In genomic region chr13:23525901-23526300, GRCm38 (mm10) we compare ENCODE assay signal across 8 mouse cellular contexts. TPM values are rescaled to one million over a fixed set of nuclear protein-coding genes. Genes with fewer than 3 reads are reported as not detected.
DNase-seq lines count a peak whose midpoint lies in the region; ATAC-seq and TF ChIP-seq lines count a peak whose summit lies in the region.

No protein-coding gene starts in this region.

- no peak overlapping the region; the same call in 1 of the 2 replicates for H3K27ac ChIP-seq in testis, adult 2 months (ENCODE audit: control insufficient read depth, insufficient read depth, low read depth, low read length)
- H3K27ac ChIP-seq in limb, embryonic 13.5 days = no peak overlapping the region
- no peak overlapping the region for H3K27ac ChIP-seq in stomach, postnatal 0 days (replicated peaks)
- H3K27ac ChIP-seq in cerebellum, adult 2 months (ENCODE audit: insufficient read depth, low read length) = no peak overlapping the region

- no peak for ATAC-seq in erythroblast, adult 5-6 weeks (replicated peaks; ENCODE audit: low FRiP score, poor library complexity, severe bottlenecking)
- ATAC-seq in limb, embryonic 13.5 days (ENCODE audit: low FRiP score, low read depth) = no peak
- ATAC-seq in stomach, postnatal 0 days (ENCODE audit: low FRiP score, low TSS enrichment) = no peak

- TF ChIP-seq CTCF in testis, adult 2 months (IDR thresholded peaks at IDR 0.05; ENCODE audit: control insufficient read depth, insufficient read depth, insufficient replicate concordance, low read depth, low read length) = no peak
- TF ChIP-seq CTCF in stomach, postnatal 0 days (IDR thresholded peaks at IDR 0.05; ENCODE audit: low read depth) = no peak
- TF ChIP-seq CTCF in cerebellum, adult 2 months (IDR thresholded peaks at IDR 0.05; ENCODE audit: borderline replicate concordance, insufficient read depth, low read depth, low read length) = no peak

- H3K36me3 ChIP-seq in erythroblast, embryonic 14.5 days (ENCODE audit: control insufficient read depth) = no peaks in the 10 kb centered on the region
- H3K36me3 ChIP-seq in testis, adult 2 months (ENCODE audit: control insufficient read depth, insufficient read depth, low read length) = no peaks in the 10 kb centered on the region
- no peaks in the 10 kb centered on the region for H3K36me3 ChIP-seq in limb, embryonic 13.5 days
- H3K36me3 ChIP-seq in stomach, postnatal 0 days (ENCODE audit: control insufficient read depth, insufficient read depth, low read length) = no peaks in the 10 kb centered on the region

- no peaks in the 10 kb centered on the region for H3K27me3 ChIP-seq in erythroblast, embryonic 14.5 days (ENCODE audit: control insufficient read depth)
- no peaks in the 10 kb centered on the region for H3K27me3 ChIP-seq in testis, adult 2 months (ENCODE audit: control insufficient read depth, insufficient read depth, low read length)
- H3K27me3 ChIP-seq in limb, embryonic 13.5 days = no peaks in the 10 kb centered on the region
- no peaks in the 10 kb centered on the region for H3K27me3 ChIP-seq in stomach, postnatal 0 days (ENCODE audit: control insufficient read depth, insufficient read depth, low read length)
- no peaks in the 10 kb centered on the region for H3K27me3 ChIP-seq in cerebellum, adult 2 months (ENCODE audit: control insufficient read depth, insufficient read depth, low read length)

- H3K4me1 ChIP-seq in erythroblast, embryonic 14.5 days (ENCODE audit: control insufficient read depth) = peaks cover 54% of the 10 kb centered on the region
- H3K4me1 ChIP-seq in testis, adult 2 months (ENCODE audit: control insufficient read depth, insufficient read depth, low read length) = peaks cover 2% of the 10 kb centered on the region; the same call in 1 of the 2 replicates
- H3K4me1 ChIP-seq in limb, embryonic 13.5 days = peaks cover 10% of the 10 kb centered on the region
- no peaks in the 10 kb centered on the region for H3K4me1 ChIP-seq in stomach, postnatal 0 days (replicated peaks; ENCODE audit: control insufficient read depth, insufficient read depth)
- H3K4me1 ChIP-seq in cerebellum, adult 2 months (ENCODE audit: control insufficient read depth, insufficient read depth, low read length) = no peaks in the 10 kb centered on the region

- H3K4me3 ChIP-seq in erythroblast, embryonic 14.5 days (replicated peaks) = peak overlapping the region; percentile 59
- peak overlapping the region; percentile 31; the same call in 1 of the 2 replicates for H3K4me3 ChIP-seq in testis, adult 2 months (ENCODE audit: control insufficient read depth, low read depth, low read length)
- peak overlapping the region; percentile 47 for H3K4me3 ChIP-seq in limb, embryonic 13.5 days
- H3K4me3 ChIP-seq in stomach, postnatal 0 days (ENCODE audit: low read depth, low read length) = peak overlapping the region; percentile 39
- no peak overlapping the region for H3K4me3 ChIP-seq in cerebellum, adult 2 months (replicated peaks; ENCODE audit: insufficient read depth, low read depth, low read length)

- H3K9ac ChIP-seq in limb, embryonic 13.5 days = peak overlapping the region; percentile 48; the same call in 1 of the 2 replicates
- no peak overlapping the region for H3K9ac ChIP-seq in stomach, postnatal 0 days (ENCODE audit: low read length)

- WGBS in limb, embryonic 13.5 days = 2% methylated on average over 10 of the region's 10 CpGs
- 5% methylated on average over 10 of the region's 10 CpGs for WGBS in stomach, postnatal 0 days
- 7% methylated on average over 10 of the region's 10 CpGs for WGBS in cerebellum, adult 2 months

- no peaks in the 10 kb centered on the region for H3K9me3 ChIP-seq in erythroblast, embryonic 14.5 days (ENCODE audit: control insufficient read depth, low read length)
- no peaks in the 10 kb centered on the region for H3K9me3 ChIP-seq in limb, embryonic 13.5 days
- H3K9me3 ChIP-seq in stomach, postnatal 0 days (ENCODE audit: control insufficient read depth, low read length) = no peaks in the 10 kb centered on the region

- TF ChIP-seq EP300 in stomach, postnatal 0 days (optimal IDR thresholded peaks at IDR 0.05) = no peak

- DNase-seq in testis, postnatal 10 days (ENCODE audit: low spot score) = no peak
- no peak for DNase-seq in stomach, postnatal 0 days (ENCODE audit: low spot score)
- DNase-seq in cerebellum, adult 2 months = no peak
- DNase-seq in yolk sac, embryonic 10.5 days (ENCODE audit: low spot score) = no peak

- H3K4me2 ChIP-seq in limb, embryonic 13.5 days (replicated peaks) = peak overlapping the region; percentile 61
- peak overlapping the region; percentile 51 for H3K4me2 ChIP-seq in stomach, postnatal 0 days (replicated peaks; ENCODE audit: low read depth)

- no peak for TF ChIP-seq POLR2A in testis, adult 2 months (IDR thresholded peaks at IDR 0.05; ENCODE audit: control insufficient read depth, low read depth, low read length)
- TF ChIP-seq POLR2A in cerebellum, adult 2 months (IDR thresholded peaks at IDR 0.05; ENCODE audit: borderline replicate concordance, insufficient read depth, low read length) = no peak

RNA-seq across cellular contexts. Expression of gene Hist1h4h, which starts 4.9 kb away (rescaled TPM):
- 10.1 and 19.7 TPM in 2 replicates for polyA plus RNA-seq in erythroblast, embryonic 14.5 days (2012)
- 19.8 and 50.6 TPM in 2 replicates for total RNA-seq in erythroblast, adult 5-6 weeks (2015; ENCODE audit: low replicate concordance)
- 443 and 524 TPM in 2 replicates for total RNA-seq in erythroblast, adult 5-6 weeks (2017; ENCODE audit: low replicate concordance)
- 13.2 and 17.1 TPM in 2 replicates for polyA plus RNA-seq in testis, adult 2 months (2012; rRNA removed)
- 4.1 and 8.4 TPM in 2 replicates for polyA plus RNA-seq in limb, embryonic 13.5 days (2015; fragmentation: Nextera tagmentation; extraction: Ambion mirVana)
- 13.7 and 18.3 TPM in 2 replicates for polyA plus RNA-seq in stomach, postnatal 0 days (2015; fragmentation: Nextera tagmentation; extraction: Ambion mirVana)
- polyA plus RNA-seq in cerebellum, adult 2 months (2012; rRNA removed) = 33.0 and 35.8 TPM in 2 replicates

RNA-seq across cellular contexts. Expression of gene Hist1h2af, which starts 7.8 kb away (rescaled TPM):
- polyA plus RNA-seq in erythroblast, embryonic 14.5 days (2012) = 52.5 and 62.7 TPM in 2 replicates
- 20.7 and 32.7 TPM in 2 replicates for total RNA-seq in erythroblast, adult 5-6 weeks (2015; ENCODE audit: low replicate concordance)
- 925 and 1,298 TPM in 2 replicates for total RNA-seq in erythroblast, adult 5-6 weeks (2017; ENCODE audit: low replicate concordance)
- polyA plus RNA-seq in testis, adult 2 months (2012; rRNA removed) = 4.4 and 4.5 TPM in 2 replicates
- polyA plus RNA-seq in limb, embryonic 13.5 days (2015; fragmentation: Nextera tagmentation; extraction: Ambion mirVana) = 9.3 and 10.0 TPM in 2 replicates
- 4.5 and 8.9 TPM in 2 replicates for polyA plus RNA-seq in stomach, postnatal 0 days (2015; fragmentation: Nextera tagmentation; extraction: Ambion mirVana)
- polyA plus RNA-seq in cerebellum, adult 2 months (2012; rRNA removed) = 0.60 and 2.4 TPM in 2 replicates

RNA-seq across cellular contexts. Expression of gene Hist1h3g, which starts 9.3 kb away (rescaled TPM):
- polyA plus RNA-seq in erythroblast, embryonic 14.5 days (2012) = 8.8 and 11.7 TPM in 2 replicates
- 74.4 and 97.2 TPM in 2 replicates for total RNA-seq in erythroblast, adult 5-6 weeks (2015; ENCODE audit: low replicate concordance)
- total RNA-seq in erythroblast, adult 5-6 weeks (2017; ENCODE audit: low replicate concordance) = 54.5 and 131 TPM in 2 replicates
- 1.3 and 2.7 TPM in 2 replicates for polyA plus RNA-seq in testis, adult 2 months (2012; rRNA removed)
- 9.8 and 10.9 TPM in 2 replicates for polyA plus RNA-seq in limb, embryonic 13.5 days (2015; fragmentation: Nextera tagmentation; extraction: Ambion mirVana)
- 2.3 and 3.4 TPM in 2 replicates for polyA plus RNA-seq in stomach, postnatal 0 days (2015; fragmentation: Nextera tagmentation; extraction: Ambion mirVana)
- polyA plus RNA-seq in cerebellum, adult 2 months (2012; rRNA removed) = 0.29 TPM in 1 of 2 replicates, not detected in the other

RNA-seq across cellular contexts. Expression of gene Hist1h2bh, which starts 17.3 kb away (rescaled TPM):
- 0.43 and 3.0 TPM in 2 replicates for polyA plus RNA-seq in erythroblast, embryonic 14.5 days (2012)
- 13.4 and 18.2 TPM in 2 replicates for total RNA-seq in erythroblast, adult 5-6 weeks (2015; ENCODE audit: low replicate concordance)
- 63.0 and 67.3 TPM in 2 replicates for total RNA-seq in erythroblast, adult 5-6 weeks (2017; ENCODE audit: low replicate concordance)
- 0.07 and 0.13 TPM in 2 replicates for polyA plus RNA-seq in testis, adult 2 months (2012; rRNA removed)
- polyA plus RNA-seq in limb, embryonic 13.5 days (2015; fragmentation: Nextera tagmentation; extraction: Ambion mirVana) = 0.74 and 1.0 TPM in 2 replicates
- 0.30 and 0.62 TPM in 2 replicates for polyA plus RNA-seq in stomach, postnatal 0 days (2015; fragmentation: Nextera tagmentation; extraction: Ambion mirVana)
- 0.33 and 0.34 TPM in 2 replicates for polyA plus RNA-seq in cerebellum, adult 2 months (2012; rRNA removed)

RNA-seq across cellular contexts. Expression of gene Hist1h3f, which starts 18.0 kb away (rescaled TPM):
- 1.3 and 3.3 TPM in 2 replicates for polyA plus RNA-seq in erythroblast, embryonic 14.5 days (2012)
- total RNA-seq in erythroblast, adult 5-6 weeks (2015; ENCODE audit: low replicate concordance) = 12.7 and 21.7 TPM in 2 replicates
- total RNA-seq in erythroblast, adult 5-6 weeks (2017; ENCODE audit: low replicate concordance) = 51.2 and 57.7 TPM in 2 replicates
- polyA plus RNA-seq in testis, adult 2 months (2012; rRNA removed) = 1.3 and 1.4 TPM in 2 replicates
- polyA plus RNA-seq in limb, embryonic 13.5 days (2015; fragmentation: Nextera tagmentation; extraction: Ambion mirVana) = 1.5 and 1.7 TPM in 2 replicates
- polyA plus RNA-seq in stomach, postnatal 0 days (2015; fragmentation: Nextera tagmentation; extraction: Ambion mirVana) = 0.51 and 0.78 TPM in 2 replicates
- 0.32 and 0.33 TPM in 2 replicates for polyA plus RNA-seq in cerebellum, adult 2 months (2012; rRNA removed)
